Comparison of ENCODE assay signal across 16 mouse cellular contexts in genomic region chr7:30023800-30024199, GRCm38 (mm10).
"Had no signal": no experiment of that assay in that cellular context is flagged by ENCODE, and none has a peak within 500 bp of the region (broad histone marks: within the 10 kb centered on the region; RNA-seq: fewer than 3 reads in every experiment).

No protein-coding gene starts in this region.

- H3K4me2 ChIP-seq: limb, embryonic 12.5 days; lung, embryonic 15.5 days; neural tube, embryonic 15.5 days; stomach, embryonic 15.5 days had no signal

- H3K9ac ChIP-seq: limb, embryonic 12.5 days; liver, embryonic 14.5 days; lung, embryonic 15.5 days; neural tube, embryonic 15.5 days; stomach, embryonic 15.5 days had no signal

- H3K4me1 ChIP-seq: lung, embryonic 15.5 days; midbrain, embryonic 10.5 days; neural tube, embryonic 15.5 days; stomach, embryonic 15.5 days had no signal

- H3K27me3 ChIP-seq: limb, embryonic 12.5 days; lung, embryonic 15.5 days; neural tube, embryonic 15.5 days; stomach, embryonic 15.5 days had no signal

- H3K27ac ChIP-seq: kidney, postnatal 0 days; limb, embryonic 12.5 days; liver, embryonic 14.5 days; lung, embryonic 15.5 days; midbrain, embryonic 10.5 days; neural tube, embryonic 15.5 days; stomach, embryonic 15.5 days had no signal

- DNase-seq: kidney, adult 11 months; kidney, adult 9 months; kidney, postnatal 36 days; layer of hippocampus, adult 9-11 months; layer of hippocampus, postnatal 36 days; liver; midbrain, embryonic 14.5 days; thymus, postnatal 36 days had no signal

- H3K4me3 ChIP-seq: limb, embryonic 12.5 days; lung, embryonic 15.5 days; midbrain, embryonic 10.5 days; myocyte; neural tube, embryonic 15.5 days; stomach, embryonic 15.5 days had no signal

- H3K9me3 ChIP-seq: limb, embryonic 12.5 days; lung, embryonic 15.5 days; midbrain, embryonic 10.5 days; neural tube, embryonic 15.5 days; stomach, embryonic 15.5 days had no signal
